Mouse (Mus musculus): ENCODE results near the gene Zfp341. TPM values are rescaled to one million over a fixed set of nuclear protein-coding genes. Genes with fewer than 3 reads are reported as not detected.

The Zfp341 gene
- polyA plus RNA-seq, 1 experiment from 2014 or later = 2.3 TPM

DNA sequence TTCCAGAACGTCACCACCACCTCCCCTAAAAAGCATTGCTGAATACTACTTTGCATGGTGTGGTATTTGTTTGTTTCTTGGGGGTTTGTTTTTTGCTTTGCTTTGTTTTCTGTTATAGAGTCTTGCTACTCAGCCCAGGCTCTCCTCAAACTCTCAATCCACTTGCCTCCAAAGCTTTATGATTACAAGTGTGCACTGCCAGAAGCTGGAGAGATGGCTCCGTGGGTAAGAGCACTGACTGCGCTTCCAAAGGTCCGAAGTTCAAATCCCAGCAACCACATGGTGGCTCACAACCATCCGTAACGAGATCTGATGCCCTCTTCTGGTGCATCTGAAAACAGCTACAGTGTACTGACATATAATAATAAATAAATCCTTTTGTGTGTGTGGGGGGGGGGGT is 12.5 kb upstream of the Zfp341 start:
- ATAC-seq = no peak
- Histone ChIP-seq H3K4me1 (ENCODE audit: control insufficient read depth, insufficient read depth, low read length) (peaks cover 12% of the 10 kb centered on the region), H3K9ac (ENCODE audit: low read depth, low read length) (no peak overlapping the region), H3K9me3 (replicated peaks; ENCODE audit: control insufficient read depth, low read length, poor library complexity, severe bottlenecking) (no peaks in the 10 kb centered on the region), H3K4me3 (ENCODE audit: low read depth, low read length) (no peak overlapping the region), H3K27ac (ENCODE audit: low read length) (no peak overlapping the region), H3K36me3 (ENCODE audit: control insufficient read depth, insufficient read depth, low read length) (no peaks in the 10 kb centered on the region), H3K27me3 (ENCODE audit: control insufficient read depth, insufficient read depth, low read depth, low read length) (no peaks in the 10 kb centered on the region), H3K4me2 (ENCODE audit: low read length) (no peak overlapping the region)
- WGBS = 69% methylated on average over 6 of the region's 6 CpGs

DNA sequence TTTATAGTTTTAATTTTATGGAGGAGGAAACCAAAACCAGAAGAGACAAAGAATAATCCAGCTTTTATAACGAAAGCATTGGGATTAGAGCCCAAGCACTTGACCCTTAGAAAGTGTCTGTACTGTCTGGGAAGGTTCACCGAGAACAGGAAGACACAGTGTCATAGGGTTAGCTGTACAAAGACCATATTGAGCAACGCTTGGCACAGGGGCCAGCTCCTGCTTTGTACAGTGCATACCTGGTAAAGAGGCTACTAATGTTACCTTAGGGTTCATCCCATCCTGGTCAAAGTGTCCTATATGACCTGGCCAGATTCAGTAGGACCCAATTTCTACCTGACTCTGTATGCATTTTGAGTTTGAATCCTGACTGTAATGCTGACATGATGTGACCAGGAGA is 11.8 kb upstream of the Zfp341 start:
- 79% methylated on average over 3 of the region's 3 CpGs for WGBS
- no peaks in the 10 kb centered on the region for H3K9me3 ChIP-seq (replicated peaks; ENCODE audit: control insufficient read depth, low read length, poor library complexity, severe bottlenecking)
- no peak overlapping the region for H3K4me2 ChIP-seq (ENCODE audit: low read length)
- peaks cover 12% of the 10 kb centered on the region for H3K4me1 ChIP-seq (ENCODE audit: control insufficient read depth, insufficient read depth, low read length)
- no peaks in the 10 kb centered on the region for H3K36me3 ChIP-seq (ENCODE audit: control insufficient read depth, insufficient read depth, low read length)
- H3K4me3 ChIP-seq (ENCODE audit: low read depth, low read length) = no peak overlapping the region
- H3K27ac ChIP-seq (ENCODE audit: low read length) = no peak overlapping the region
- no peaks in the 10 kb centered on the region for H3K27me3 ChIP-seq (ENCODE audit: control insufficient read depth, insufficient read depth, low read depth, low read length)
- no peak for ATAC-seq
- H3K9ac ChIP-seq (ENCODE audit: low read depth, low read length) = no peak overlapping the region

DNA sequence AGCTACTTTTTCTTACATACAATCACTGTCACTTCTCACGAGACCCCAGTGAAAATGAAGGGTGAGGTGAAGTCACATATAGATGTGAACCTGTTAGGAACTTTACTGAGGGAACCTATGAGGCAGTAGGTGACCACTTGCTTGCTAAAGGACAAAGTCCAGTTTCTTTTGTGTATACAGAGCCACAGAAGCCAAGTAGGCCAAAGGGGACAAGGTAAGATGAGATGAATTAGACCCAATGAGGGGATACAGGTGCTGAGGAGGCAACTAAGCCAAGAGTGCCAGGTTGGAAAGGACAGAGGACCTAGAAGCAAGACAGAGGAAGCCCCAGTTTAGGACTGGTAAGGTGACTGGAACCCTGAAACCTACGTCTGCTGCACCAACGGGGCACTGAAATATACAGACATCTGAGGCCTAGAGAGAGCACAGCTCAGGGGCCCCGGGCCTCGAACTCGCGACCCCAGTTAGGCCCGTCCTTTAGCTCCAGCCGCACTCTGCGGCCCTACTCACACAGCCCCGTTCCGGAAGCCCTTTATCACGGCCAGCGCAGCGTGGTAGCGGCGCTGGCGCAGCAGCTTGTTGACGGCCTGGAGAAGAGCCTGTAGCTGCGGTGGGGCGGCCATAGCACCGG is 10.0 kb upstream of the Zfp341 start:
- Histone ChIP-seq H3K4me1 (ENCODE audit: control insufficient read depth, insufficient read depth, low read length) (peaks cover 12% of the 10 kb centered on the region), H3K27ac (ENCODE audit: low read length) (peak overlapping the region; percentile 35; the same call in 1 of the 2 replicates), H3K36me3 (ENCODE audit: control insufficient read depth, insufficient read depth, low read length) (no peaks in the 10 kb centered on the region), H3K4me2 (ENCODE audit: low read length) (peak overlapping the region; percentile 83), H3K27me3 (ENCODE audit: control insufficient read depth, insufficient read depth, low read depth, low read length) (no peaks in the 10 kb centered on the region), H3K9ac (ENCODE audit: low read depth, low read length) (peak overlapping the region; percentile 77), H3K9me3 (replicated peaks; ENCODE audit: control insufficient read depth, low read length, poor library complexity, severe bottlenecking) (no peaks in the 10 kb centered on the region), H3K4me3 (ENCODE audit: low read depth, low read length) (peak overlapping the region; percentile 55)
- 18% methylated on average over 22 of the region's 22 CpGs for WGBS
- ATAC-seq = peak; percentile 68

- Histone ChIP-seq H3K9me3 (replicated peaks; ENCODE audit: control insufficient read depth, low read length, poor library complexity, severe bottlenecking) (no peaks in the 10 kb centered on the region), H3K9ac (ENCODE audit: low read depth, low read length) (peak within 1 kb of the TSS; percentile 77), H3K36me3 (ENCODE audit: control insufficient read depth, insufficient read depth, low read length) (no peaks in the 10 kb centered on the region), H3K4me1 (ENCODE audit: control insufficient read depth, insufficient read depth, low read length) (peaks cover 12% of the 10 kb centered on the region), H3K27me3 (ENCODE audit: control insufficient read depth, insufficient read depth, low read depth, low read length) (no peaks in the 10 kb centered on the region), H3K27ac (ENCODE audit: low read length) (peak within 1 kb of the TSS; percentile 35; the same call in 1 of the 2 replicates), H3K4me3 (ENCODE audit: low read depth, low read length) (peak within 1 kb of the TSS; percentile 55), H3K4me2 (ENCODE audit: low read length) (peak within 1 kb of the TSS; percentile 83)
- ATAC-seq = peak; percentile 100
- WGBS = under 1% methylated on average over 13 of the region's 13 CpGs
Measured at GRCm38 (mm10) chr2:154603638-154604153, 9.4 kb upstream of the Zfp341 start, which contains the start of gene Pxmp4. Pxmp4 (minus strand) TSS chr2:154603708.

GRCm38 (mm10) chr2:154604156-154604555 is 8.9 kb upstream of the Zfp341 start:
- WGBS = 39% methylated on average over 7 of the region's 7 CpGs
- Histone ChIP-seq H3K27me3 (ENCODE audit: control insufficient read depth, insufficient read depth, low read depth, low read length) (no peaks in the 10 kb centered on the region), H3K9me3 (replicated peaks; ENCODE audit: control insufficient read depth, low read length, poor library complexity, severe bottlenecking) (no peaks in the 10 kb centered on the region), H3K36me3 (ENCODE audit: control insufficient read depth, insufficient read depth, low read length) (no peaks in the 10 kb centered on the region), H3K4me3 (ENCODE audit: low read depth, low read length) (peak overlapping the region; percentile 55), H3K4me1 (ENCODE audit: control insufficient read depth, insufficient read depth, low read length) (peaks cover 12% of the 10 kb centered on the region), H3K9ac (ENCODE audit: low read depth, low read length) (no peak overlapping the region), H3K4me2 (ENCODE audit: low read length) (peak overlapping the region; percentile 83), H3K27ac (ENCODE audit: low read length) (no peak overlapping the region)
- ATAC-seq = no peak

DNA sequence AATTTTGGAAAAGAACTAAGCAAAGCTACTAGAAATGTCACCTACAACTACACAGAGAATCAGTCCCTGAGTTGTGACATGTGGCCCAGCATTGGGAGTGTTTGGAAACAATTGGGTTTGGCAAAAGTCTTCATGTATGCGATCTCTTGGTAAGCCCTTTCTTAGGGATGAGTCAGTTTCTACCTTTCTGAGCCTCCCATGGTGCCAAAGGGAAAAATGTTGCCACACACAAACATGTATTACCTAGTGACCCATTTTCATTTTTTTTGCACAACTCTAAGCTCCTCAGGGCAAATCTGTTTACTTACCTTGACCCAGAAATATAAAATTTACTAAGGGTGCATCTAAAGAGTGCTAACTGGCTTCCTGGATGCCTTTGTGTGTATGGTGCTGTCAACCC is 6.1 kb upstream of the Zfp341 start:
- H3K27ac ChIP-seq (ENCODE audit: low read length) = no peak overlapping the region
- 63% methylated on average over 1 of the region's 1 CpGs for WGBS
- no peaks in the 10 kb centered on the region for H3K27me3 ChIP-seq (ENCODE audit: control insufficient read depth, insufficient read depth, low read depth, low read length)
- peaks cover 12% of the 10 kb centered on the region for H3K4me1 ChIP-seq (ENCODE audit: control insufficient read depth, insufficient read depth, low read length)
- no peak overlapping the region for H3K4me2 ChIP-seq (ENCODE audit: low read length)
- ATAC-seq = no peak
- no peak overlapping the region for H3K9ac ChIP-seq (ENCODE audit: low read depth, low read length)
- H3K36me3 ChIP-seq (ENCODE audit: control insufficient read depth, insufficient read depth, low read length) = no peaks in the 10 kb centered on the region
- H3K4me3 ChIP-seq (ENCODE audit: low read depth, low read length) = no peak overlapping the region
- no peaks in the 10 kb centered on the region for H3K9me3 ChIP-seq (replicated peaks; ENCODE audit: control insufficient read depth, low read length, poor library complexity, severe bottlenecking)

DNA sequence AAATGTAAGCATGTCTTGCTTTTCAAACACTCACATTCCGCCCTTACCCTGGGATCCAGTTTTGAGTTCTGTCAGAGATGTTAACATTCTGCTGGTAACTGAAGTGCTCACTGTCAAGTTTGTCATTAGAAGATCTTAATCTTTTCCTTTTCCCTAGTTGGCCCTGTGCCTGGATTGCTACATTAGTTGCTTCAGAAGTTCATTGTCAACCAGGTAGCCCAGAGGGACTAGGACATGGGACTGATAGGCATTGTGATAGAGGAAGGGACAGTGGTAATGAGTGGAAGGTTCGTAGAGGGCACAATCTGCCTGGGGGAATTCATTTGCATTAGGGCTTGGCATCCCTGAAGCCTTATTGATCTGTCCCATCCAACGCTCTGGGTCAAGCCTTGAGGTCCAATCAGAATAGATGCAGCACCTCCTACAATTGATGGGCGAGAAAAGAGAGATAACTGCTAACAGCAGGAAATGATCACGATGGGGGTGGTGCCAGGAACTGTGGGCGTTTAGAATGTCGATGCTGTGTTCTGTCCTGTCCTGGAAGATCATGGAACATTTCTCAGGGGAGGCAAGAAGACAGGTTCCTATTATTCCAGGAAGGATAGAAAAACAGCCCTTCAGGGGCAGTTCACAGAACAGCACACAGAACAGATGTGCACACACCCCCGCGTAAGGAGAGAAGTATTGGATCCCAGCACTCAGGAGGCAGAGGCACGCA is 3.9 kb upstream of the Zfp341 start:
- no peaks in the 10 kb centered on the region for H3K36me3 ChIP-seq (ENCODE audit: control insufficient read depth, insufficient read depth, low read length)
- H3K4me2 ChIP-seq (ENCODE audit: low read length) = no peak overlapping the region
- H3K4me1 ChIP-seq (ENCODE audit: control insufficient read depth, insufficient read depth, low read length) = peaks cover 5% of the 10 kb centered on the region
- no peaks in the 10 kb centered on the region for H3K27me3 ChIP-seq (ENCODE audit: control insufficient read depth, insufficient read depth, low read depth, low read length)
- H3K4me3 ChIP-seq (ENCODE audit: low read depth, low read length) = no peak overlapping the region
- no peak for ATAC-seq
- WGBS = 71% methylated on average over 10 of the region's 10 CpGs
- H3K9ac ChIP-seq (ENCODE audit: low read depth, low read length) = no peak overlapping the region
- H3K9me3 ChIP-seq (replicated peaks; ENCODE audit: control insufficient read depth, low read length, poor library complexity, severe bottlenecking) = no peaks in the 10 kb centered on the region
- no peak overlapping the region for H3K27ac ChIP-seq (ENCODE audit: low read length)

DNA sequence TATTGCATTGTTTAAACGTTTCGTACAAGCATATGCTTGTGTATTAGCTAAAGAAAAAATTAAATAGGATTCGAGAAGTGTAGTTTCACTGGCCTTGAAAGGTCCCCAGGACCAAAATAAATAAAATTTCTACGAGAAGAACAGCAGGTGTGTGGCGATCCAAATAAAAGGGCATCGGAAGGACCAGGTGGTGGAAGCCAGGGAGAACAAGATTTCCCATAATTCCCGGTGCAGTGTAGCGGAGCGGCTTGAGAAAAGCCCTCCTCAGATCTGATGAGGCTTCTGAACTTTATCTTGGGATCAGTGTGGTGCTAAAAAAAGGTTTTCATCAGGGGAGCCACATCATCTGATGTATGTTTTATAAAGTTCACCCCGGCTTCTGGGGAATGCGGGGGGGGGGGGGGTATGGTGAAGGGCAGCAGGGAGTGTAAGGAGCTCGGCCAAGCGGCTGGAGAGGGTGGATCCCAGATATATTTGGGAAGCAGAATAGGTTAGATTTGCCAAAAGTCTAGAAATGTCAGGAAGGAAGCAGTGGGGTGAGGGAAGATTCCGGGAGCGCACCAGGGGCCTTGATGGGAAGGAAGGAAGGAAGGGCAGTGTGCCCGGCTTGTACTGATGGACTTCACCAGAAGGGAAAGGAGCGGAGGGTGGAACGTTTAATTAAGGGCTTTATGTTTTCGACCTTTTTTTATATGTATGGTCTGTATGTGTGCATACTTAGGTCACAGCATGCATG is 1.9 kb downstream of the Zfp341 start:
- no peak overlapping the region; the same call in 1 of the 2 replicates for H3K9ac ChIP-seq (ENCODE audit: low read depth, low read length)
- H3K9me3 ChIP-seq (replicated peaks; ENCODE audit: control insufficient read depth, low read length, poor library complexity, severe bottlenecking) = no peaks in the 10 kb centered on the region
- peak overlapping the region; percentile 77 for H3K4me2 ChIP-seq (ENCODE audit: low read length)
- H3K27ac ChIP-seq (ENCODE audit: low read length) = peak overlapping the region; percentile 98; the same call in 1 of the 2 replicates
- H3K4me1 ChIP-seq (ENCODE audit: control insufficient read depth, insufficient read depth, low read length) = peaks cover 14% of the 10 kb centered on the region
- no peaks in the 10 kb centered on the region for H3K36me3 ChIP-seq (ENCODE audit: control insufficient read depth, insufficient read depth, low read length)
- 67% methylated on average over 19 of the region's 19 CpGs for WGBS
- ATAC-seq = no peak
- H3K4me3 ChIP-seq (ENCODE audit: low read depth, low read length) = peak overlapping the region; percentile 8; the same call in 1 of the 2 replicates
- H3K27me3 ChIP-seq (ENCODE audit: control insufficient read depth, insufficient read depth, low read depth, low read length) = no peaks in the 10 kb centered on the region

All from midbrain, embryonic 16.5 days (tissue).